Mouse (Mus musculus) lung, adult 18-20 months (tissue): ENCODE results near the gene Snrnp70.
A peak's percentile ranks its signal among the peaks of the same experiment; 100 is the strongest.
"Not testable (repeated sequence)": the region's sequence is repeated elsewhere in the genome, so short reads cannot be mapped to it uniquely, and the experiment has no call there.

Source experiments
- DNase-seq, 2 experiments: peaks; one replicate each; pipeline ENCODE4 v3.0.0; 2022; ENCODE audit warnings: mixed read lengths in 2 of 2

Snrnp70 gene

GRCm38 (mm10) chr7:45409497-45410163 lies 14.1 kb upstream of the Snrnp70 start:
- DNase-seq: no peak

GRCm38 (mm10) chr7:45408949-45409348 lies 13.4 kb upstream of the Snrnp70 start:
- DNase-seq: no peak

- no peak for DNase-seq
Observed at GRCm38 (mm10) chr7:45408351-45408750, 12.8 kb upstream of the Snrnp70 start.

GRCm38 (mm10) chr7:45407836-45408235 lies 12.3 kb upstream of the Snrnp70 start:
- DNase-seq: no peak

- DNase-seq: peak in 1 of 2 experiments; percentile 46
Observed at GRCm38 (mm10) chr7:45406157-45407156, 10.9 kb upstream of the Snrnp70 start.

- peak; percentile 72 to 77 for DNase-seq
Observed at GRCm38 (mm10) chr7:45405091-45406075, 9.8 kb upstream of the Snrnp70 start, which contains the start of gene Kcna7. Gene Kcna7, plus strand, starts transcription at chr7:45405653.

GRCm38 (mm10) chr7:45403532-45404261 lies 8.2 kb upstream of the Snrnp70 start:
- peak; percentile 54 to 64 for DNase-seq

GRCm38 (mm10) chr7:45401521-45402085 lies 6.1 kb upstream of the Snrnp70 start:
- no peak for DNase-seq

- DNase-seq: no peak
Observed at GRCm38 (mm10) chr7:45396787-45397186, 1.2 kb upstream of the Snrnp70 start.

- not testable (repeated sequence) for DNase-seq
Observed at GRCm38 (mm10) chr7:45396337-45396775, 814 bp upstream of the Snrnp70 start.

- no peak for DNase-seq
Observed at GRCm38 (mm10) chr7:45395129-45395541, 407 bp downstream of the Snrnp70 start.

- no peak for DNase-seq
Observed at GRCm38 (mm10) chr7:45386077-45386476, 9.5 kb downstream of the Snrnp70 start.

- no peak for DNase-seq
Observed at GRCm38 (mm10) chr7:45376057-45376456, 19.5 kb downstream of the Snrnp70 start.

- no peak for DNase-seq
Observed at GRCm38 (mm10) chr7:45374620-45375019, 20.9 kb downstream of the Snrnp70 start.

- no peak for DNase-seq
Observed at GRCm38 (mm10) chr7:45372371-45372770, 23.2 kb downstream of the Snrnp70 start.

- peak; percentile 91 to 93 for DNase-seq
Observed at GRCm38 (mm10) chr7:45370475-45371311, 24.8 kb downstream of the Snrnp70 start, which contains the start of gene Lin7b. Gene Lin7b, minus strand, starts transcription at chr7:45370583.

- DNase-seq: no peak
Observed at GRCm38 (mm10) chr7:45369836-45370474, 25.6 kb downstream of the Snrnp70 start.

GRCm38 (mm10) chr7:45369022-45369745 lies 26.4 kb downstream of the Snrnp70 start:
- DNase-seq: no peak

- DNase-seq: no peak
Observed at GRCm38 (mm10) chr7:45368178-45368577, 27.4 kb downstream of the Snrnp70 start.
